Mouse (Mus musculus): ENCODE data around the gene Frmpd3. TPM values are rescaled to one million over a fixed set of nuclear protein-coding genes. Genes with fewer than 3 reads are reported as not detected.

Gene Frmpd3
- total RNA-seq, 1 experiment from 2014 or later = not detected

- no peak for ATAC-seq (replicated peaks in 1 of 2; ENCODE audit: insufficient read depth in 1 of 2, low FRiP score in 2 of 2, low TSS enrichment in 1 of 2, low read depth in 1 of 2, poor library complexity in 2 of 2, severe bottlenecking in 2 of 2)
Measured at GRCm38 (mm10) chrX:140432786-140433185, 90.7 kb downstream of the Frmpd3 start.

GRCm38 (mm10) chrX:140437906-140438305, 95.8 kb downstream of the Frmpd3 start:
- no peak for ATAC-seq (replicated peaks in 1 of 2; ENCODE audit: insufficient read depth in 1 of 2, low FRiP score in 2 of 2, low TSS enrichment in 1 of 2, low read depth in 1 of 2, poor library complexity in 2 of 2, severe bottlenecking in 2 of 2)

GRCm38 (mm10) chrX:140445551-140445950, 103.5 kb downstream of the Frmpd3 start:
- no peak for ATAC-seq (replicated peaks in 1 of 2; ENCODE audit: insufficient read depth in 1 of 2, low FRiP score in 2 of 2, low TSS enrichment in 1 of 2, low read depth in 1 of 2, poor library complexity in 2 of 2, severe bottlenecking in 2 of 2)

GRCm38 (mm10) chrX:140450071-140450470, 108.0 kb downstream of the Frmpd3 start:
- ATAC-seq (replicated peaks in 1 of 2; ENCODE audit: insufficient read depth in 1 of 2, low FRiP score in 2 of 2, low TSS enrichment in 1 of 2, low read depth in 1 of 2, poor library complexity in 2 of 2, severe bottlenecking in 2 of 2) = no peak

GRCm38 (mm10) chrX:140456279-140456731, 114.2 kb downstream of the Frmpd3 start, which contains the start of gene Prps1:
TSS of gene Prps1 (plus strand) at chrX:140456613.
- peak; percentile 95 to 99 for ATAC-seq (replicated peaks in 1 of 2; ENCODE audit: insufficient read depth in 1 of 2, low FRiP score in 2 of 2, low TSS enrichment in 1 of 2, low read depth in 1 of 2, poor library complexity in 2 of 2, severe bottlenecking in 2 of 2)

- peak; percentile 34 to 37 for ATAC-seq (replicated peaks in 1 of 2; ENCODE audit: insufficient read depth in 1 of 2, low FRiP score in 2 of 2, low TSS enrichment in 1 of 2, low read depth in 1 of 2, poor library complexity in 2 of 2, severe bottlenecking in 2 of 2)
Measured at GRCm38 (mm10) chrX:140456751-140457491, 114.9 kb downstream of the Frmpd3 start.

GRCm38 (mm10) chrX:140457502-140457901, 115.4 kb downstream of the Frmpd3 start:
- ATAC-seq (replicated peaks in 1 of 2; ENCODE audit: insufficient read depth in 1 of 2, low FRiP score in 2 of 2, low TSS enrichment in 1 of 2, low read depth in 1 of 2, poor library complexity in 2 of 2, severe bottlenecking in 2 of 2) = no peak; a peak in 1 of 4 replicates

- ATAC-seq (replicated peaks in 1 of 2; ENCODE audit: insufficient read depth in 1 of 2, low FRiP score in 2 of 2, low TSS enrichment in 1 of 2, low read depth in 1 of 2, poor library complexity in 2 of 2, severe bottlenecking in 2 of 2) = no peak
Measured at GRCm38 (mm10) chrX:140478231-140478630, 136.2 kb downstream of the Frmpd3 start.

GRCm38 (mm10) chrX:140479171-140479570, 137.1 kb downstream of the Frmpd3 start:
- ATAC-seq (replicated peaks in 1 of 2; ENCODE audit: insufficient read depth in 1 of 2, low FRiP score in 2 of 2, low TSS enrichment in 1 of 2, low read depth in 1 of 2, poor library complexity in 2 of 2, severe bottlenecking in 2 of 2) = peak; percentile 60 to 75; a peak in 3 of 4 replicates

Other genes with a start within 250 kb of the Frmpd3 start
- gene Prps1, start 114.3 kb downstream of the Frmpd3 start, total RNA-seq (2017) = 43.8 and 57.8 TPM in 2 replicates